Mouse (Mus musculus): Measurements from ENCODE around the gene Pskh1. TPM values are rescaled to one million over a fixed set of nuclear protein-coding genes. Genes with fewer than 3 reads are reported as not detected.

Gene Pskh1
- polyA plus RNA-seq, 1 experiment from 2014 or later, result 34.5 TPM

GRCm38 (mm10) chr8:105930602-105931001 is 30.4 kb downstream of the Pskh1 start:
- 15% methylated on average over 8 of the region's 8 CpGs for WGBS
- H3K27me3 ChIP-seq (ENCODE audit: control insufficient read depth, insufficient read depth, low read length), result no peaks in the 10 kb centered on the region
- H3K4me3 ChIP-seq (ENCODE audit: low read length), result no peak overlapping the region
- no peak overlapping the region for H3K4me2 ChIP-seq (replicated peaks; ENCODE audit: low read depth, low read length)
- H3K27ac ChIP-seq (ENCODE audit: low read depth, low read length), result no peak overlapping the region
- no peak overlapping the region for H3K9ac ChIP-seq (ENCODE audit: low read depth, low read length)
- no peaks in the 10 kb centered on the region for H3K4me1 ChIP-seq (ENCODE audit: control insufficient read depth, insufficient read depth, low read length)
- H3K9me3 ChIP-seq (ENCODE audit: control insufficient read depth, low read length), result no peaks in the 10 kb centered on the region
- peak; percentile 63 for ATAC-seq (ENCODE audit: low FRiP score, low TSS enrichment)
- peaks cover 33% of the 10 kb centered on the region for H3K36me3 ChIP-seq (ENCODE audit: control insufficient read depth, insufficient read depth, low read length)

DNA sequence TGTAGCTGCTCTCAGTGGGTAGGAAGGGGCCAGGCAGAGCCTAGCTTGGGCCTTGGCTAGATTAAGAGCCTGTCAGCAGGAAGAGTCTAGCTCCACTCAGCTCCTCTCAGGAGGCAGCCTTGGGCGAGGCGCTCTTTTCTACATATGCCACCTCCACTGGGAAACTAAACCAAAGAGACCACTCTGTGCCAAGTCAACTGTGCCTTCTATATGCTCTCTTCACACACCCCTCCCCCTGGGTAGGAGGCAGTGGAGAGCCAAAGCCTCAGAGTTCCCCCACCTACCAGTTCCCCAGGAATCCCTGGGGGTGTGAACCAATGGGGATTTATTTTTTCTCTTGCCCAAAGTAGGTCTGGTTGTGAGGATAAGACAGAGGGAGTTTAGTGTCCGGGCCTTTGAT is 31.0 kb downstream of the Pskh1 start:
- no peak for ATAC-seq (ENCODE audit: low FRiP score, low TSS enrichment)
- Histone ChIP-seq H3K27ac (ENCODE audit: low read depth, low read length) (no peak overlapping the region), H3K27me3 (ENCODE audit: control insufficient read depth, insufficient read depth, low read length) (no peaks in the 10 kb centered on the region), H3K9me3 (ENCODE audit: control insufficient read depth, low read length) (no peaks in the 10 kb centered on the region), H3K4me1 (ENCODE audit: control insufficient read depth, insufficient read depth, low read length) (peaks cover 2% of the 10 kb centered on the region; the same call in 1 of the 2 replicates), H3K9ac (ENCODE audit: low read depth, low read length) (no peak overlapping the region), H3K36me3 (ENCODE audit: control insufficient read depth, insufficient read depth, low read length) (peaks cover 33% of the 10 kb centered on the region), H3K4me2 (replicated peaks; ENCODE audit: low read depth, low read length) (no peak overlapping the region), H3K4me3 (ENCODE audit: low read length) (no peak overlapping the region)
- WGBS, result 97% methylated on average over 3 of the region's 3 CpGs

DNA sequence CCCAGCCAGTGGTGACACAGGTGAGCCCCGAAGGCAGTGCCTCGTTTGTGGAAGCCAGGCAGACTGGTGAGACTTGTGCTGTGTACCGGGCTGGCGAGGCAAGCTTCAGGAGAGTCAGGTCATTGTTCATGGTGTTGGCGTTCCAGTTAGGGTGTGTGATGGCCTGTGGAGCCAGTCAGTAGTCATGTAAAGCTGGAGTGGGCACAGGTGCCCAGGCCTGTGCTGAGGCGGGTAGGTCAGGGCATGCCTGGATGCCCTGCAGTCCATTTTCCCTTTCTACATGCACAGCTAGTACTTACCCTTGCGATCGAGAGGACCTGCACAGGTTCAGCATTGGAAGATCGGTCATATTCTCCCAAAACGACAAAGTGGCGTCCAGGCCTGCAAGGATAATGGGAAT is 32.3 kb downstream of the Pskh1 start:
- Histone ChIP-seq H3K27ac (ENCODE audit: low read depth, low read length) (no peak overlapping the region), H3K4me1 (ENCODE audit: control insufficient read depth, insufficient read depth, low read length) (peaks cover 4% of the 10 kb centered on the region; the same call in 1 of the 2 replicates), H3K36me3 (ENCODE audit: control insufficient read depth, insufficient read depth, low read length) (peaks cover 33% of the 10 kb centered on the region), H3K27me3 (ENCODE audit: control insufficient read depth, insufficient read depth, low read length) (no peaks in the 10 kb centered on the region), H3K4me2 (replicated peaks; ENCODE audit: low read depth, low read length) (no peak overlapping the region), H3K9ac (ENCODE audit: low read depth, low read length) (no peak overlapping the region), H3K9me3 (ENCODE audit: control insufficient read depth, low read length) (no peaks in the 10 kb centered on the region), H3K4me3 (ENCODE audit: low read length) (no peak overlapping the region)
- 90% methylated on average over 11 of the region's 11 CpGs for WGBS
- ATAC-seq (ENCODE audit: low FRiP score, low TSS enrichment), result no peak

GRCm38 (mm10) chr8:105933762-105934161 is 33.5 kb downstream of the Pskh1 start, which contains the start of gene Ctrl:
Ctrl (minus strand) TSS chr8:105933862.
- WGBS, result 91% methylated on average over 2 of the region's 2 CpGs
- Histone ChIP-seq H3K9me3 (ENCODE audit: control insufficient read depth, low read length) (no peaks in the 10 kb centered on the region), H3K4me3 (ENCODE audit: low read length) (no peak within 1 kb of the TSS), H3K4me2 (replicated peaks; ENCODE audit: low read depth, low read length) (no peak within 1 kb of the TSS), H3K27me3 (ENCODE audit: control insufficient read depth, insufficient read depth, low read length) (no peaks in the 10 kb centered on the region), H3K4me1 (ENCODE audit: control insufficient read depth, insufficient read depth, low read length) (peaks cover 11% of the 10 kb centered on the region), H3K36me3 (ENCODE audit: control insufficient read depth, insufficient read depth, low read length) (peaks cover 31% of the 10 kb centered on the region), H3K27ac (ENCODE audit: low read depth, low read length) (no peak within 1 kb of the TSS), H3K9ac (ENCODE audit: low read depth, low read length) (no peak within 1 kb of the TSS)
- no peak for ATAC-seq (ENCODE audit: low FRiP score, low TSS enrichment)

DNA sequence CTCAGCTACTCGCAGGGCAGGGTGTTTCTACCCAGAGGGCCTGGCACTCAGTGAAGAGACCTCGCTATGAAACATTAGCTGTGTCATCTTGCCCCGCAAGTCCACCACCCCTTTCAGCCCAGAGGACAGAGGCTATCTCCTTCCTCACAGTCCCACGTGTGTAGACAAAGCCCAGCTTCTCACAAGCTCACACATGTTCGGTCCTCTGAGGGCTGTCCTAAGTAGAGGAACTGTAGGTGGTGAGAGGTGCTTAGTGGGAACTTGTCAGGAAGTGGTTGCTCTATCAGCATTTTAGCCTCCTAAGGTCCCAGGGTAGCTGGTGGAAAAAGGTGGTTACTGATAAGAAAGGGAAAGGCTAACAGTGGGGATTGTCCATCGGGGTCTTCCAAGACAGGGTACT is 34.9 kb downstream of the Pskh1 start:
- Histone ChIP-seq H3K27ac (ENCODE audit: low read depth, low read length) (no peak overlapping the region), H3K27me3 (ENCODE audit: control insufficient read depth, insufficient read depth, low read length) (no peaks in the 10 kb centered on the region), H3K9me3 (ENCODE audit: control insufficient read depth, low read length) (no peaks in the 10 kb centered on the region), H3K36me3 (ENCODE audit: control insufficient read depth, insufficient read depth, low read length) (peaks cover 18% of the 10 kb centered on the region), H3K4me3 (ENCODE audit: low read length) (no peak overlapping the region), H3K9ac (ENCODE audit: low read depth, low read length) (no peak overlapping the region), H3K4me2 (replicated peaks; ENCODE audit: low read depth, low read length) (no peak overlapping the region), H3K4me1 (ENCODE audit: control insufficient read depth, insufficient read depth, low read length) (peaks cover 11% of the 10 kb centered on the region)
- WGBS, result 83% methylated on average over 6 of the region's 6 CpGs
- no peak for ATAC-seq (ENCODE audit: low FRiP score, low TSS enrichment)

DNA sequence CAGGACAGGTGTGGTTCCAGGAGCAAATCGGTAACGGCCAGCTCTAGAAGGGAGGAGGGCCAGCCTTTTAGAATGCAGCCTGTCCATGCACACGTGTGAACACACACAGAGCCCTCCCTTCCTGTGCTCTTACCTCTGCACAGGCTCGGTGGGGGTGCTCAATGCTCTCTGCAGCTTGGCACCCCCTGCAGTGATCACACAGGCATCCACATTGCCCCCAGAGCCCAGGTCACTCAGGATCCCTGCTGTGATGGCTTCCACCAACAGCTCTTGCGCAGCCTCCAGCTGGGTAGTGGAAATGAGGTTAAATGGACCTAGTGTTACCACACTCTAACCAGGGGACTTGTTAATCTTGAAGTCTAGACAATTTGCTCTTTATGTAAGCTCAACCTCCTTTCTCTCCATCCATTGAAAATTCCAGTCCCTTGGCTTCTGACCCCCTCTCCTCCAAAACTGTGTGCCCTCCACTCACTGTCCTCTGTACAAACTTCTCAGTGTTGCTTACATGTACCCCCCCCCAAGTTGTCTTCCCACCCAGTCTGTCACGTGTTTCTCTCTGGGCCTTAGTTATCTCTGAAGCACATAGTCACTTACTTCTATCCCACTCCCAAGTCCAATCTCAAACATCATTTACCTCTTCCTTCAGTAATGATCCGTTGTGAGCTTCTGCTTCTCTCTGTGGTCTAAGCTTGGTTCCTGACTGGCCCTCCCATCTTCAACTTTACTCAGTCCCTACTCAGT is 35.8 kb downstream of the Pskh1 start:
- no peak for ATAC-seq (ENCODE audit: low FRiP score, low TSS enrichment)

DNA sequence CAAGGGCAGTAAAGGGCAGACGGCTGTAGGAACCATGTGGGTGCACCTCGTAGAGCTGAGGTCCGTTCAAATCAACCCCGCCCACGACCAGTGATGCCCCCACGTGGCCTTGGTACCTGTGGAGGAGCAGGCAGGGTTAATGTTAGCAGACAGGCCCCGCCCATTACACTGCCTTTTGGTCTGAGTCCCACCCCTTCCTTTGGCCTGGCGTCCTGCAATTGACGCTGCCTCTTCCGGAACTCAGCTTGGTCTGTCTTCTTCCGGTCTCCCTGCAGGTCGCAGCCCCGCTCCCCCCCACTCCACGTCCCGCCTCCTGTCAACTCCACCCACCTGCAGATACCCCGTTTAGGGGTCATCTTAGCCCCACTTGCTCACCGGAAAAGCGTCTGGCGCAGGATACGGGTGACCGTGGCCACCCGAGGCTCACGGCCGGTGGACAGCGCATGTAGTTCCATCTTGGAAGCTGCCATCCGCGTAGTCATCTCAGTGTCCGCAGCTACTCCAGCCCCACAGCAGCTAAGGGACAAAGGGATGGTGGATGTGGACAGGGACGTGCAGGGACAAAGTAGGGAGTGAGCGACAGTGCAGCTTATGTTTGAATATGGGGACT is 36.7 kb downstream of the Pskh1 start:
- Histone ChIP-seq H3K27me3 (ENCODE audit: control insufficient read depth, insufficient read depth, low read length) (no peaks in the 10 kb centered on the region), H3K4me2 (replicated peaks; ENCODE audit: low read depth, low read length) (peak overlapping the region; percentile 96), H3K4me3 (ENCODE audit: low read length) (peak overlapping the region; percentile 67), H3K4me1 (ENCODE audit: control insufficient read depth, insufficient read depth, low read length) (peaks cover 11% of the 10 kb centered on the region), H3K27ac (ENCODE audit: low read depth, low read length) (peak overlapping the region; percentile 83), H3K36me3 (ENCODE audit: control insufficient read depth, insufficient read depth, low read length) (peaks cover 11% of the 10 kb centered on the region), H3K9ac (ENCODE audit: low read depth, low read length) (peak overlapping the region; percentile 76), H3K9me3 (ENCODE audit: control insufficient read depth, low read length) (no peaks in the 10 kb centered on the region)
- ATAC-seq (ENCODE audit: low FRiP score, low TSS enrichment), result peak; percentile 92
- WGBS, result under 1% methylated on average over 30 of the region's 30 CpGs

More for the DNA sequence above, 35.8 kb downstream of the Pskh1 start:
- H3K27me3 ChIP-seq (ENCODE audit: control insufficient read depth, insufficient read depth, low read length), result no peaks in the 10 kb centered on the region
- WGBS, result 33% methylated on average over 7 of the region's 7 CpGs
- H3K4me1 ChIP-seq (ENCODE audit: control insufficient read depth, insufficient read depth, low read length), result peaks cover 11% of the 10 kb centered on the region
- H3K4me3 ChIP-seq (ENCODE audit: low read length), result peak overlapping the region; percentile 67
- peak overlapping the region; percentile 76 for H3K9ac ChIP-seq (ENCODE audit: low read depth, low read length)
- H3K9me3 ChIP-seq (ENCODE audit: control insufficient read depth, low read length), result no peaks in the 10 kb centered on the region
- H3K27ac ChIP-seq (ENCODE audit: low read depth, low read length), result no peak overlapping the region; the same call in 1 of the 2 replicates
- H3K4me2 ChIP-seq (replicated peaks; ENCODE audit: low read depth, low read length), result peak overlapping the region; percentile 96
- H3K36me3 ChIP-seq (ENCODE audit: control insufficient read depth, insufficient read depth, low read length), result peaks cover 15% of the 10 kb centered on the region

GRCm38 (mm10) chr8:105937496-105938305 is 37.5 kb downstream of the Pskh1 start:
- peak overlapping the region; percentile 76 for H3K9ac ChIP-seq (ENCODE audit: low read depth, low read length)
- peak overlapping the region; percentile 67 for H3K4me3 ChIP-seq (ENCODE audit: low read length)
- peak; percentile 46 for ATAC-seq (ENCODE audit: low FRiP score, low TSS enrichment)
- H3K9me3 ChIP-seq (ENCODE audit: control insufficient read depth, low read length), result no peaks in the 10 kb centered on the region
- H3K27ac ChIP-seq (ENCODE audit: low read depth, low read length), result peak overlapping the region; percentile 83
- H3K36me3 ChIP-seq (ENCODE audit: control insufficient read depth, insufficient read depth, low read length), result peaks cover 10% of the 10 kb centered on the region
- H3K4me2 ChIP-seq (replicated peaks; ENCODE audit: low read depth, low read length), result peak overlapping the region; percentile 96
- under 1% methylated on average over 33 of the region's 33 CpGs for WGBS
- H3K4me1 ChIP-seq (ENCODE audit: control insufficient read depth, insufficient read depth, low read length), result peaks cover 11% of the 10 kb centered on the region
- H3K27me3 ChIP-seq (ENCODE audit: control insufficient read depth, insufficient read depth, low read length), result no peaks in the 10 kb centered on the region

Data from kidney, embryonic 14.5 days (tissue).